Comparison of ENCODE assay signal across 8 mouse cellular contexts in genomic region chr2:33665363-33666058, GRCm38 (mm10). TPM values are rescaled to one million over a fixed set of nuclear protein-coding genes. Genes with fewer than 3 reads are reported as not detected.
A peak's percentile ranks its signal among the peaks of the same experiment; 100 is the strongest.
DNase-seq lines count a peak whose midpoint lies in the region; ATAC-seq and TF ChIP-seq lines count a peak whose summit lies in the region.

No protein-coding gene starts in this region.

- intact Hi-C loops in gastrocnemius, adult 2 months (cut with DNase I): no loop called here

- TF ChIP-seq POLR2A in kidney, adult 2 months (IDR thresholded peaks at IDR 0.05; ENCODE audit: low read depth, low read length): no peak

- ATAC-seq in forebrain, postnatal 0 days: peak; percentile 83
- peak; percentile 45 for ATAC-seq in embryonic facial prominence, embryonic 11.5 days (replicated peaks; ENCODE audit: insufficient number of reproducible peaks, low FRiP score, low TSS enrichment, low read depth)
- peak; percentile 49; the same call in 1 of the 2 replicates for ATAC-seq in hindbrain, embryonic 13.5 days (ENCODE audit: low FRiP score)
- ATAC-seq in lung, postnatal 0 days: peak; percentile 81

- no peaks in the 10 kb centered on the region for H3K36me3 ChIP-seq in forebrain, postnatal 0 days (ENCODE audit: insufficient read depth)
- H3K36me3 ChIP-seq in forebrain, embryonic 10.5 days (replicated peaks): no peaks in the 10 kb centered on the region
- no peaks in the 10 kb centered on the region for H3K36me3 ChIP-seq in embryonic facial prominence, embryonic 11.5 days (replicated peaks; ENCODE audit: control insufficient read depth, insufficient read depth, low read depth, low read length)
- H3K36me3 ChIP-seq in hindbrain, embryonic 13.5 days: no peaks in the 10 kb centered on the region
- H3K36me3 ChIP-seq in lung, postnatal 0 days (ENCODE audit: insufficient read depth, low read length): no peaks in the 10 kb centered on the region
- H3K36me3 ChIP-seq in kidney, adult 2 months (ENCODE audit: control insufficient read depth, insufficient read depth, low read length): no peaks in the 10 kb centered on the region

- no peak for DNase-seq in forebrain, postnatal 0 days
- DNase-seq in forebrain, embryonic 10.5 days (ENCODE audit: extremely low spot score, low spot score): no peak
- peak; percentile 59 for DNase-seq in embryonic facial prominence, embryonic 11.5 days (ENCODE audit: low spot score)
- peak; percentile 60 for DNase-seq in lung, postnatal 0 days (ENCODE audit: low spot score)
- DNase-seq in spleen, adult 12 weeks (ENCODE audit: low spot score): no peak
- no peak for DNase-seq in kidney, adult 2 months
- no peak for DNase-seq in gastrocnemius, adult 2 months

- H3K9ac ChIP-seq in forebrain, postnatal 0 days: no peak overlapping the region
- no peak overlapping the region for H3K9ac ChIP-seq in embryonic facial prominence, embryonic 11.5 days (replicated peaks; ENCODE audit: low read length)
- H3K9ac ChIP-seq in hindbrain, embryonic 13.5 days: no peak overlapping the region
- no peak overlapping the region for H3K9ac ChIP-seq in lung, postnatal 0 days (replicated peaks; ENCODE audit: low read depth)

- no peak overlapping the region for H3K4me3 ChIP-seq in forebrain, postnatal 0 days (ENCODE audit: low read depth, low read length)
- no peak overlapping the region for H3K4me3 ChIP-seq in forebrain, embryonic 10.5 days
- no peak overlapping the region for H3K4me3 ChIP-seq in embryonic facial prominence, embryonic 11.5 days (ENCODE audit: low read depth, low read length)
- no peak overlapping the region for H3K4me3 ChIP-seq in hindbrain, embryonic 13.5 days
- H3K4me3 ChIP-seq in lung, postnatal 0 days (ENCODE audit: low read depth, low read length): no peak overlapping the region
- H3K4me3 ChIP-seq in kidney, adult 2 months (ENCODE audit: insufficient read depth, low read depth, low read length): no peak overlapping the region
- no peak overlapping the region for H3K4me3 ChIP-seq in gastrocnemius, adult 2 months

- H3K4me1 ChIP-seq in forebrain, postnatal 0 days (ENCODE audit: insufficient read depth): no peaks in the 10 kb centered on the region
- peaks cover 34% of the 10 kb centered on the region for H3K4me1 ChIP-seq in forebrain, embryonic 10.5 days
- H3K4me1 ChIP-seq in embryonic facial prominence, embryonic 11.5 days (ENCODE audit: control insufficient read depth, insufficient read depth, low read length): peaks cover 6% of the 10 kb centered on the region; the same call in 1 of the 2 replicates
- peaks cover 21% of the 10 kb centered on the region for H3K4me1 ChIP-seq in hindbrain, embryonic 13.5 days (replicated peaks)
- no peaks in the 10 kb centered on the region for H3K4me1 ChIP-seq in lung, postnatal 0 days (ENCODE audit: insufficient read depth, low read depth, low read length)
- no peaks in the 10 kb centered on the region for H3K4me1 ChIP-seq in kidney, adult 2 months (ENCODE audit: control insufficient read depth, insufficient read depth, low read length)

- 35% methylated on average over 13 of the region's 13 CpGs for WGBS in forebrain, postnatal 0 days
- 35% methylated on average over 13 of the region's 13 CpGs for WGBS in forebrain, embryonic 10.5 days
- 21% methylated on average over 13 of the region's 13 CpGs for WGBS in embryonic facial prominence, embryonic 11.5 days
- WGBS in hindbrain, embryonic 13.5 days: 30% methylated on average over 13 of the region's 13 CpGs
- 22% methylated on average over 13 of the region's 13 CpGs for WGBS in lung, postnatal 0 days
- WGBS in kidney, adult 2 months: 34% methylated on average over 13 of the region's 13 CpGs

- no peaks in the 10 kb centered on the region for H3K9me3 ChIP-seq in forebrain, postnatal 0 days (ENCODE audit: low read length)
- H3K9me3 ChIP-seq in forebrain, embryonic 10.5 days: no peaks in the 10 kb centered on the region
- H3K9me3 ChIP-seq in embryonic facial prominence, embryonic 11.5 days (replicated peaks; ENCODE audit: control insufficient read depth, low read length): no peaks in the 10 kb centered on the region
- H3K9me3 ChIP-seq in hindbrain, embryonic 13.5 days: no peaks in the 10 kb centered on the region
- no peaks in the 10 kb centered on the region for H3K9me3 ChIP-seq in lung, postnatal 0 days (ENCODE audit: low read length)

- H3K27ac ChIP-seq in forebrain, postnatal 0 days (ENCODE audit: low read depth, low read length): no peak overlapping the region
- H3K27ac ChIP-seq in forebrain, embryonic 10.5 days: no peak overlapping the region; the same call in 1 of the 2 replicates
- H3K27ac ChIP-seq in embryonic facial prominence, embryonic 11.5 days (replicated peaks; ENCODE audit: low read depth, low read length): no peak overlapping the region
- H3K27ac ChIP-seq in hindbrain, embryonic 13.5 days: no peak overlapping the region
- H3K27ac ChIP-seq in lung, postnatal 0 days (ENCODE audit: low read length): no peak overlapping the region
- no peak overlapping the region for H3K27ac ChIP-seq in kidney, adult 2 months (ENCODE audit: insufficient read depth, low read depth, low read length)
- no peak overlapping the region for H3K27ac ChIP-seq in gastrocnemius, adult 2 months

- H3K27me3 ChIP-seq in forebrain, postnatal 0 days (ENCODE audit: insufficient read depth, low read length): no peaks in the 10 kb centered on the region
- H3K27me3 ChIP-seq in forebrain, embryonic 10.5 days (ENCODE audit: poor library complexity, severe bottlenecking): peaks cover 67% of the 10 kb centered on the region
- H3K27me3 ChIP-seq in embryonic facial prominence, embryonic 11.5 days (ENCODE audit: control insufficient read depth, insufficient read depth, low read length): peaks cover 3% of the 10 kb centered on the region; the same call in 1 of the 2 replicates
- 0 out of 2 replicates have a peak, but pooled peaks cover 11% of the 10 kb centered on the region for H3K27me3 ChIP-seq in hindbrain, embryonic 13.5 days
- peaks cover 5% of the 10 kb centered on the region; the same call in 1 of the 2 replicates for H3K27me3 ChIP-seq in lung, postnatal 0 days (replicated peaks; ENCODE audit: insufficient read depth, low read length)
- H3K27me3 ChIP-seq in kidney, adult 2 months (replicated peaks; ENCODE audit: control insufficient read depth, insufficient read depth, low read length): no peaks in the 10 kb centered on the region

- no peak for TF ChIP-seq EP300 in lung, postnatal 0 days (IDR thresholded peaks at IDR 0.05)

- TF ChIP-seq CTCF in forebrain, postnatal 0 days (IDR thresholded peaks at IDR 0.05; ENCODE audit: low read depth): no peak
- TF ChIP-seq CTCF in lung, postnatal 0 days (IDR thresholded peaks at IDR 0.05): no peak
- TF ChIP-seq CTCF in kidney, adult 2 months (conservative IDR thresholded peaks at IDR 0.05; ENCODE audit: insufficient read depth, insufficient read length, low read depth, low read length): no peak
- no peak for TF ChIP-seq CTCF in gastrocnemius, adult 2 months (IDR thresholded peaks at IDR 0.05)

- no peak overlapping the region for H3K4me2 ChIP-seq in forebrain, postnatal 0 days (ENCODE audit: low read depth)
- peak overlapping the region; percentile 4; the same call in 1 of the 2 replicates for H3K4me2 ChIP-seq in embryonic facial prominence, embryonic 11.5 days (ENCODE audit: low read depth, low read length)
- no peak overlapping the region for H3K4me2 ChIP-seq in hindbrain, embryonic 13.5 days
- H3K4me2 ChIP-seq in lung, postnatal 0 days (replicated peaks; ENCODE audit: low read depth, low read length): no peak overlapping the region

RNA-seq across cellular contexts. Expression of gene Lmx1b, which starts 25.2 kb away (rescaled TPM):
- 0.54 and 2.0 TPM in 2 replicates for total RNA-seq in forebrain, postnatal 0 days (2014; rRNA removed)
- polyA plus RNA-seq in forebrain, postnatal 0 days (2015; fragmentation: Nextera tagmentation; extraction: Ambion mirVana): 0.05 and 0.24 TPM in 2 replicates
- 1.3 and 1.5 TPM in 2 replicates for polyA plus RNA-seq in forebrain, embryonic 10.5 days (2016; fragmentation: Nextera tagmentation; extraction: Ambion mirVana)
- 1.2 TPM in 2 replicates for polyA plus RNA-seq in embryonic facial prominence, embryonic 11.5 days (2014; fragmentation: Nextera tagmentation; extraction: Ambion mirVana)
- polyA plus RNA-seq in hindbrain, embryonic 13.5 days (2015; fragmentation: Nextera tagmentation; extraction: Ambion mirVana): 6.3 and 6.7 TPM in 2 replicates
- polyA plus RNA-seq in lung, postnatal 0 days (2015; fragmentation: Nextera tagmentation; extraction: Ambion mirVana): not detected in 2 replicates
- polyA plus RNA-seq in kidney, adult 2 months (2012; rRNA removed): 2.9 and 3.7 TPM in 2 replicates
- under 1 TPM; 0.18 to 0.25 TPM for total RNA-seq in gastrocnemius, adult 2 months (2021)

Comparison
In these comparisons a context has a peak if more than half of its experiments do, and no peak if none do; other contexts are left out.
1. DNase-seq: peak in embryonic facial prominence, embryonic 11.5 days (single experiment) and lung, postnatal 0 days (single experiment); none in forebrain, postnatal 0 days (single experiment), forebrain, embryonic 10.5 days (single experiment), spleen, adult 12 weeks (single experiment), kidney, adult 2 months (single experiment) and gastrocnemius, adult 2 months (single experiment).
2. Peak in every context shown above with its lines, with median percentiles within 50 percentile points of each other: ATAC-seq.